Mouse (Mus musculus): ENCODE measurements around the gene Xntrpc. TPM values are rescaled to one million over a fixed set of nuclear protein-coding genes. Genes with fewer than 3 reads are reported as not detected.
"Not testable (repeated sequence)": the region's sequence is repeated elsewhere in the genome, so short reads cannot be mapped to it uniquely, and the experiment has no call there.

Xntrpc gene
- polyA plus RNA-seq, 1 experiment from 2014 or later: 2.0 TPM

DNA sequence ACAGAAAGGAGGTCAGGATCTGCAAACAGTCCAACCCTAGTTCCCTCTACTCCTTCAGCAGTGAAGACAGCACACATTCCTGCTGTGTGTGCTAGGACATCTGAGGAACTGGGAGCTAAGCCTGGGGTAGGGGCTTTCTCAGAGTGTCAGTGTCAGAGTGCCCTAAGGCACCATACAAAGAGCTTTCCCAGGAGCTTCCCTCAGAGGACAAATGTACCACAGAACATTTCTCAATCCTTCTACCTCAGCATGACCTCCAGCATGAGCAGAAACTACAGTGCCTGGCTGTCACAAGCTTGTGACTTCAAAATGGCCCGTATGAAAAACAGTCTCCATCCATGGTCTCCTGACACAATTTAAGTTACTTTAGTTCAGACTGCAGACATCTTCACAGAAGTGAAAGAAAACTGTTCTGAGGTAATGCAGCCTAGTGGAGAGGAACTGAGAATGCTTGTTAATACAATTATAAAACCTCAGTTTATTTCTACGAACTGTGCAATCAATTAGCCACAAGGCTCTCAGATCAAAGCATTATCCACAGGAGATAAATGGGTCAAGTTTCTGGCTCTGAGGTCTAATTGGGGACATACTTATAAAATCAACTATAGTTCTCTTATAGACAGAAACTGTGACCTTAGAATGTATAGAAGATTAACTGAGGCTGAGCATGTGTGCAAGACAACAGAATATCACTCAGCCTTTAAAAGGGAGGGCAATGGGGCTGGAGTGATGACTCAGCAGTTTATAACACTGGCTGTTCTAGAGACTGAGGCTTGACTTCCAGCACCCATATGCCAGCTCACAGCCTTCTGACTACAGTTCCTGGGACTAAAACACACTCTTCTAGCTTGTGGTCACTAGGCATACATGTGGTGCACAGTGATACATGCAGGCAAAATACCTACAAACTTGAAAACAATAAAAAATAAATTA lies 40.1 kb upstream of the Xntrpc start:
- WGBS: 89% methylated on average over 2 of the region's 2 CpGs
- Histone ChIP-seq H3K4me2 (replicated peaks; ENCODE audit: low read depth, low read length) (no peak overlapping the region), H3K4me1 (replicated peaks; ENCODE audit: control insufficient read depth, insufficient read depth, low read length) (no peaks in the 10 kb centered on the region), H3K27me3 (ENCODE audit: control insufficient read depth, insufficient read depth, low read length) (no peaks in the 10 kb centered on the region), H3K4me3 (ENCODE audit: low read depth, low read length) (no peak overlapping the region), H3K9ac (ENCODE audit: low read depth, low read length) (no peak overlapping the region), H3K27ac (ENCODE audit: low read depth, low read length) (no peak overlapping the region), H3K9me3 (ENCODE audit: control insufficient read depth, low read length) (no peaks in the 10 kb centered on the region), H3K36me3 (ENCODE audit: control insufficient read depth, insufficient read depth, low read length) (peaks cover 7% of the 10 kb centered on the region; the same call in 1 of the 2 replicates)
- ATAC-seq (ENCODE audit: low FRiP score) (no peak), DNase-seq (ENCODE audit: low spot score) (no peak)

DNA sequence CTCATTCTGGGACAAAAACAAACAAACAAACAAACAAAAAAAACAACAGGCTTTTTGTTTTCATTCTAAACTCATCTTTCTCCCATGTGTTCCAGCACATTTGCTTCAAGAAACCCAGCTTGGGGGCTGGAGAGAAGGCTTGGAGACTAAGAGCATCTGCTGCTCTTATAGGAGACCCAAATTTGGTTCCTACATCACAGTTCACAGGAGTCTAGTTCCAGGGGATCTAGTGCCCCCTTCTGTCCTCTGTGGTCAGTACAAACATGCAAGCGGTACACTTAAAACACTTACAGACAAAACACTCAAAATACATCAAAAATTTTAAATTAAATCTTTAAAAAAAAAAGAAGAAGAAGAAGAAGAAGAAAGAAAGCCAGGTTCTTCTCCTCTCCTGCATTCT lies 30.6 kb upstream of the Xntrpc start:
- H3K27ac ChIP-seq (ENCODE audit: low read depth, low read length): no peak overlapping the region
- ATAC-seq (ENCODE audit: low FRiP score) (no peak), DNase-seq (ENCODE audit: low spot score) (no peak)
- H3K9ac ChIP-seq (ENCODE audit: low read depth, low read length): no peak overlapping the region
- H3K9me3 ChIP-seq (ENCODE audit: control insufficient read depth, low read length): no peaks in the 10 kb centered on the region
- 97% methylated on average over 1 of the region's 1 CpGs for WGBS
- H3K4me1 ChIP-seq (replicated peaks; ENCODE audit: control insufficient read depth, insufficient read depth, low read length): no peaks in the 10 kb centered on the region
- H3K4me2 ChIP-seq (replicated peaks; ENCODE audit: low read depth, low read length): no peak overlapping the region
- no peaks in the 10 kb centered on the region for H3K27me3 ChIP-seq (ENCODE audit: control insufficient read depth, insufficient read depth, low read length)
- 0 out of 2 replicates have a peak, but pooled peaks cover 8% of the 10 kb centered on the region for H3K36me3 ChIP-seq (ENCODE audit: control insufficient read depth, insufficient read depth, low read length)
- no peak overlapping the region for H3K4me3 ChIP-seq (ENCODE audit: low read depth, low read length)

DNA sequence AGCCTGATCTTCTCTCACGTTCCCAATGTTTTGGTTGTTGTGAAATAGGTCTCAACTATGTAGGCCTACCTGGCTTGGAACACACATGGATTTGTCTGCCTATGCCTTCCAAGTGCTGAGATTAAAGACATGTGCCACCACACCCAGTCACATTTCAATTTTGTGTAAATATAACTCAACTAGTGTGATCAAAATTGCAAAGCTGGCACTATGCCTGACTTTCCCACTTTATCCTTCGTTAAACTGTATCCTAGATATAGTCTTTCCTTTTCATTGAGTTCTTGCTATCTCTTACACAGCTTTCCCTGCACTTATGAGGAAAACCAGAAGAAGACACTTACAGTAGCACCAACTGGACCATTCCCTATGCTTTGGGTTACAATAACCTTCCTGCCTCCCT lies 30.0 kb upstream of the Xntrpc start:
- no peak overlapping the region for H3K4me3 ChIP-seq (ENCODE audit: low read depth, low read length)
- DNase-seq (ENCODE audit: low spot score): no peak
- ATAC-seq (ENCODE audit: low FRiP score): no peak
- 0 out of 2 replicates have a peak, but pooled peaks cover 8% of the 10 kb centered on the region for H3K36me3 ChIP-seq (ENCODE audit: control insufficient read depth, insufficient read depth, low read length)
- no peak overlapping the region for H3K9ac ChIP-seq (ENCODE audit: low read depth, low read length)
- no peaks in the 10 kb centered on the region for H3K9me3 ChIP-seq (ENCODE audit: control insufficient read depth, low read length)
- H3K27ac ChIP-seq (ENCODE audit: low read depth, low read length): no peak overlapping the region
- no peaks in the 10 kb centered on the region for H3K27me3 ChIP-seq (ENCODE audit: control insufficient read depth, insufficient read depth, low read length)
- 95% methylated on average over 2 of the region's 2 CpGs for WGBS
- H3K4me1 ChIP-seq (replicated peaks; ENCODE audit: control insufficient read depth, insufficient read depth, low read length): no peaks in the 10 kb centered on the region
- H3K4me2 ChIP-seq (replicated peaks; ENCODE audit: low read depth, low read length): no peak overlapping the region

DNA sequence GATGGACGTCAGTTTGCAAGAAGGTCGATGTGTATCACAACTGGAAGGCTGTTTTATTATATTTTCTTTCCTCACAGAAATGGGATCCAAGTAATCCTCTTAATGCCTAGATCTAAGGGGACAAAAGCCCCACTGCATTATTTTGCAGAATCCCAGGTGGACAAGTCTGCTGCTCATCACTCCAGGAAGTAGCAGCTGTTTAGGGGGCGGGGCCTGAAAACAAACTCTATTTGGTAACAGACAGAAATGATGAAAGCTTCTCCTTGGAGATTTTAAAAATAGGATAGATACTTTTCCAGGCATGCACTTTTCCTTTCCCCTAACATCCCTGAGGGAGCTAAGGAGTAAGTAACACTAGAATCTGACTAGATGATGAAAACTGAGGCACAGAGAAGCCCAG lies 28.2 kb upstream of the Xntrpc start:
- no peak overlapping the region for H3K9ac ChIP-seq (ENCODE audit: low read depth, low read length)
- no peaks in the 10 kb centered on the region for H3K4me1 ChIP-seq (replicated peaks; ENCODE audit: control insufficient read depth, insufficient read depth, low read length)
- no peaks in the 10 kb centered on the region for H3K9me3 ChIP-seq (ENCODE audit: control insufficient read depth, low read length)
- ATAC-seq (ENCODE audit: low FRiP score) (no peak), DNase-seq (ENCODE audit: low spot score) (no peak)
- no peak overlapping the region for H3K4me2 ChIP-seq (replicated peaks; ENCODE audit: low read depth, low read length)
- no peaks in the 10 kb centered on the region for H3K27me3 ChIP-seq (ENCODE audit: control insufficient read depth, insufficient read depth, low read length)
- 94% methylated on average over 3 of the region's 3 CpGs for WGBS
- H3K27ac ChIP-seq (ENCODE audit: low read depth, low read length): no peak overlapping the region
- 0 out of 2 replicates have a peak, but pooled peaks cover 8% of the 10 kb centered on the region for H3K36me3 ChIP-seq (ENCODE audit: control insufficient read depth, insufficient read depth, low read length)
- no peak overlapping the region for H3K4me3 ChIP-seq (ENCODE audit: low read depth, low read length)

DNA sequence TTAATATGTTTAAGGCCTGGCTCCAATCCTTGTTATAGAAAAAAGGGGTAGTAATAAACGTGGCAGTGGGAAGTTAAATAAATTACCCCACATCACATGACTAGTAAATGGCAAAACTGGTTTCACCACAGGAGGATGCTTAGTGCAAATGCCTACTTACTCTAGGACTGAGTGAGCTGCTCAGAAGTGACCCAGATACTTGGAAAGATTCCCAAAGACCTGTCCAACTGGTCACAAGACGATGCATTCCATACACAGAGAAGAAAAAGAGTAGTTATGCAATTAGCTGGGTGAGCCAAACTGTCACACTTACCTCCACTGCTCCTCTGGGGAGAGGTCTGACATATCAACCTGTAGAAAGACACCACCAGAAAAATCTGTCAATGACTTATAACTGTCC lies 23.2 kb upstream of the Xntrpc start:
- H3K27me3 ChIP-seq (ENCODE audit: control insufficient read depth, insufficient read depth, low read length): no peaks in the 10 kb centered on the region
- DNase-seq (ENCODE audit: low spot score) (no peak), ATAC-seq (ENCODE audit: low FRiP score) (no peak)
- no peaks in the 10 kb centered on the region for H3K9me3 ChIP-seq (ENCODE audit: control insufficient read depth, low read length)
- 0 out of 2 replicates have a peak, but pooled peaks cover 2% of the 10 kb centered on the region for H3K36me3 ChIP-seq (ENCODE audit: control insufficient read depth, insufficient read depth, low read length)
- no peak overlapping the region for H3K9ac ChIP-seq (ENCODE audit: low read depth, low read length)
- no peaks in the 10 kb centered on the region for H3K4me1 ChIP-seq (replicated peaks; ENCODE audit: control insufficient read depth, insufficient read depth, low read length)
- 88% methylated on average over 2 of the region's 2 CpGs for WGBS
- H3K4me3 ChIP-seq (ENCODE audit: low read depth, low read length): no peak overlapping the region
- H3K27ac ChIP-seq (ENCODE audit: low read depth, low read length): no peak overlapping the region
- no peak overlapping the region for H3K4me2 ChIP-seq (replicated peaks; ENCODE audit: low read depth, low read length)

DNA sequence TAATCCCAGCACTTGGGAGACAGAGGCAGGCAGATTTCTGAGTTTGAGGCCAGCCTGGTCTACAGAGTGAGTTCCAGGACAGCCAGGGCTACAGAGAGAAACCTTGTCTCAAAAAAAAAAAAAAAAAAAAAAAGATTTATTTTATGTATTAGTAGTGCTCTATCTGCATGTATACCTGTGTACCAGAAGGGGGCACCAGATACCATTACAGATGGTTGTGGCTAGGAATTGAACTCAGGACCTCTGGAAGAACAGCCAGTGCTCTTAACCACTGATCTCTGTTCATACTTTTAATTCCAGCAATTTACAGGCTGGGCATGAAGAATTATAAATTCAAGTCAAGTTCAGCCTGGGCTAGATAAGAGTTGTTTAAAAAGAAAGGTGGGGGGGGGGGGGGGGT lies 17.0 kb upstream of the Xntrpc start:
- DNase-seq (ENCODE audit: low spot score); H3K4me1 ChIP-seq (replicated peaks; ENCODE audit: control insufficient read depth, insufficient read depth, low read length); H3K27me3 ChIP-seq (ENCODE audit: control insufficient read depth, insufficient read depth, low read length); H3K9ac ChIP-seq (ENCODE audit: low read depth, low read length); H3K9me3 ChIP-seq (ENCODE audit: control insufficient read depth, low read length); H3K27ac ChIP-seq (ENCODE audit: low read depth, low read length); ATAC-seq (ENCODE audit: low FRiP score); H3K36me3 ChIP-seq (ENCODE audit: control insufficient read depth, insufficient read depth, low read length); H3K4me2 ChIP-seq (replicated peaks; ENCODE audit: low read depth, low read length); H3K4me3 ChIP-seq (ENCODE audit: low read depth, low read length): not testable (repeated sequence)

DNA sequence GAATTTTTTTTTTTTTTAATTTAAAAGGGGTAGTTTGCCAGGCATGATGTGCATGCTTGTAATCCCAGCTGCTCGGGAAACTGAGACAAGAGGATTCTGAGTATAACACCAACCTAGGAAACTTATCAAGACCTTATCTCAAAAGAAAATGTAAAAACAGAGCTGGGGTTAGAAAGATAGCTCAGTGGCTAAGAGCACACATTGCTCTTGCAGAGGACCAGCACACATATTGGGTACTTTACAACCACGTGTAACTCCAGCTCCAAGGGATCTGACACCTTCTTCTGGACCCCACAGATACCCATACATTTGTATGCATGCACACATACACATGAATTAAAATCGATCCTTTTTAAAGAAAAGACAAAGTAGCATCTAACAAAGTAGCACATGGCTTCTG lies 4.2 kb upstream of the Xntrpc start:
- no peaks in the 10 kb centered on the region for H3K9me3 ChIP-seq (ENCODE audit: control insufficient read depth, low read length)
- peaks cover 4% of the 10 kb centered on the region; the same call in 1 of the 2 replicates for H3K4me1 ChIP-seq (replicated peaks; ENCODE audit: control insufficient read depth, insufficient read depth, low read length)
- H3K4me2 ChIP-seq (replicated peaks; ENCODE audit: low read depth, low read length): no peak overlapping the region
- DNase-seq (ENCODE audit: low spot score) (no peak), ATAC-seq (ENCODE audit: low FRiP score) (no peak)
- no peak overlapping the region for H3K4me3 ChIP-seq (ENCODE audit: low read depth, low read length)
- H3K27ac ChIP-seq (ENCODE audit: low read depth, low read length): no peak overlapping the region
- 96% methylated on average over 3 of the region's 3 CpGs for WGBS
- no peaks in the 10 kb centered on the region for H3K27me3 ChIP-seq (ENCODE audit: control insufficient read depth, insufficient read depth, low read length)
- no peaks in the 10 kb centered on the region for H3K36me3 ChIP-seq (ENCODE audit: control insufficient read depth, insufficient read depth, low read length)
- H3K9ac ChIP-seq (ENCODE audit: low read depth, low read length): no peak overlapping the region

DNA sequence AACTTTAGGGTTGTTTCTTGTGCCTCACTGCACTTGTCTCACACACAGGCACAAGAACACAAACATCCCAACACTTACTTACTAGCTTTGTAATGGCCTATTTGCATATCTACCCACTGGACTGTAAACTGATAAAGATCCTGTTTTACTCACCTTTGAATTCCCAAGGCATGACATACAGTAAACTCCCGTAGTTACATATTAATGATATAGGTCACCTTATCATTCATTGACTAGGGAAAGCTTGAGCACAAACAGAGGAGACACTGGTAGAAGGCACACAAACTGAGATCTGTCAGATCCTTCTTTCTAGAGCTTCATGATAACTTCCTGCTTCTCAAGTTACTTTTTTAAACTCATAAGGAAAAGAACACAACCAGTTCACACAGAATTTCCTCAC lies 3.3 kb upstream of the Xntrpc start:
- Histone ChIP-seq H3K4me2 (replicated peaks; ENCODE audit: low read depth, low read length) (no peak overlapping the region), H3K27ac (ENCODE audit: low read depth, low read length) (no peak overlapping the region), H3K36me3 (ENCODE audit: control insufficient read depth, insufficient read depth, low read length) (no peaks in the 10 kb centered on the region), H3K4me1 (replicated peaks; ENCODE audit: control insufficient read depth, insufficient read depth, low read length) (peaks cover 4% of the 10 kb centered on the region; the same call in 1 of the 2 replicates), H3K27me3 (ENCODE audit: control insufficient read depth, insufficient read depth, low read length) (no peaks in the 10 kb centered on the region), H3K9ac (ENCODE audit: low read depth, low read length) (no peak overlapping the region), H3K9me3 (ENCODE audit: control insufficient read depth, low read length) (no peaks in the 10 kb centered on the region), H3K4me3 (ENCODE audit: low read depth, low read length) (no peak overlapping the region)
- 96% methylated on average over 1 of the region's 1 CpGs for WGBS
- ATAC-seq (ENCODE audit: low FRiP score): no peak
- DNase-seq (ENCODE audit: low spot score): no peak

DNA sequence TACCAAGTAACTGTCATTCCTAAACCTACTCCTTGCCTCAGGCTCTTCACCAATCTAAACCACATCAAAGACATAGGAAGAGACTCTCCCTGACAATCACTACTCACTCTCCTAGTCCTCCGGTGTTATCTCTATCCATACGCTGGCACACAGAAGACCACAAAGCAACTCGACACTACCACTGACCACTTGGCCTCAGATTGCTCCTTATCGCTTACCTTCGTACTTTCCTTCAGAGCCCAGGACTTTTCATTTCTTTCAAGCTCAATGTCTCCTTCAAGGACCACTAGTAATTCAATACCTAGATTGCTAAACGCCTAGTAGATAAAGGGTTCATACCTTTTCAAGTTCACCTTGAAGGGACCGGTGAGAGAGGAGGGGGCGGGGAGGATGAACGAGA lies 1.6 kb upstream of the Xntrpc start:
- DNase-seq (ENCODE audit: low spot score) (no peak), ATAC-seq (ENCODE audit: low FRiP score) (no peak)
- 90% methylated on average over 9 of the region's 9 CpGs for WGBS
- H3K9ac ChIP-seq (ENCODE audit: low read depth, low read length): no peak overlapping the region
- no peak overlapping the region for H3K27ac ChIP-seq (ENCODE audit: low read depth, low read length)
- H3K4me2 ChIP-seq (replicated peaks; ENCODE audit: low read depth, low read length): peak overlapping the region; percentile 61
- peaks cover 4% of the 10 kb centered on the region; the same call in 1 of the 2 replicates for H3K4me1 ChIP-seq (replicated peaks; ENCODE audit: control insufficient read depth, insufficient read depth, low read length)
- no peaks in the 10 kb centered on the region for H3K9me3 ChIP-seq (ENCODE audit: control insufficient read depth, low read length)
- H3K36me3 ChIP-seq (ENCODE audit: control insufficient read depth, insufficient read depth, low read length): no peaks in the 10 kb centered on the region
- no peaks in the 10 kb centered on the region for H3K27me3 ChIP-seq (ENCODE audit: control insufficient read depth, insufficient read depth, low read length)
- peak overlapping the region; percentile 71 for H3K4me3 ChIP-seq (ENCODE audit: low read depth, low read length)

Data from hindbrain, embryonic 11.5 days (tissue).